Mouse (Mus musculus): ENCODE data around the gene Tulp4. TPM values are rescaled to one million over a fixed set of nuclear protein-coding genes. Genes with fewer than 3 reads are reported as not detected.

Gene Tulp4
- polyA plus RNA-seq, 1 experiment from 2014 or later, result 37.0 TPM

GRCm38 (mm10) chr17:6102287-6102686, 4.0 kb upstream of the Tulp4 start:
- Histone ChIP-seq H3K4me1 (replicated peaks; ENCODE audit: control insufficient read depth, insufficient read depth, low read length) (no peaks in the 10 kb centered on the region), H3K36me3 (ENCODE audit: control insufficient read depth, insufficient read depth) (no peaks in the 10 kb centered on the region), H3K27me3 (replicated peaks; ENCODE audit: control insufficient read depth, insufficient read depth, low read length) (no peaks in the 10 kb centered on the region), H3K9me3 (ENCODE audit: control insufficient read depth) (no peaks in the 10 kb centered on the region), H3K4me3 (ENCODE audit: low read depth, low read length) (no peak overlapping the region), H3K27ac (ENCODE audit: low read depth, low read length) (no peak overlapping the region), H3K9ac (ENCODE audit: low read depth, low read length) (no peak overlapping the region), H3K4me2 (replicated peaks; ENCODE audit: low read depth) (no peak overlapping the region)
- ATAC-seq, result no peak
- WGBS, result 93% methylated on average over 3 of the region's 3 CpGs
- no peak for TF ChIP-seq CTCF (IDR thresholded peaks at IDR 0.05; ENCODE audit: low read depth)

- peaks cover 5% of the 10 kb centered on the region; the same call in 1 of the 2 replicates for H3K4me1 ChIP-seq (replicated peaks; ENCODE audit: control insufficient read depth, insufficient read depth, low read length)
- H3K4me3 ChIP-seq (ENCODE audit: low read depth, low read length), result no peak overlapping the region
- no peaks in the 10 kb centered on the region for H3K36me3 ChIP-seq (ENCODE audit: control insufficient read depth, insufficient read depth)
- H3K27me3 ChIP-seq (replicated peaks; ENCODE audit: control insufficient read depth, insufficient read depth, low read length), result no peaks in the 10 kb centered on the region
- WGBS, result 87% methylated on average over 6 of the region's 6 CpGs
- no peaks in the 10 kb centered on the region for H3K9me3 ChIP-seq (ENCODE audit: control insufficient read depth)
- no peak overlapping the region for H3K4me2 ChIP-seq (replicated peaks; ENCODE audit: low read depth)
- ATAC-seq, result no peak
- TF ChIP-seq CTCF (IDR thresholded peaks at IDR 0.05; ENCODE audit: low read depth), result no peak
- H3K27ac ChIP-seq (ENCODE audit: low read depth, low read length), result no peak overlapping the region
- H3K9ac ChIP-seq (ENCODE audit: low read depth, low read length), result no peak overlapping the region
Observed at GRCm38 (mm10) chr17:6103566-6103965, 2.7 kb upstream of the Tulp4 start.

GRCm38 (mm10) chr17:6107015-6107601, 871 bp downstream of the Tulp4 start:
- H3K9me3 ChIP-seq (ENCODE audit: control insufficient read depth), result no peaks in the 10 kb centered on the region
- H3K27ac ChIP-seq (ENCODE audit: low read depth, low read length), result peak overlapping the region; percentile 97
- 0% methylated on average over 29 of the region's 50 CpGs for WGBS
- H3K4me3 ChIP-seq (ENCODE audit: low read depth, low read length), result peak overlapping the region; percentile 96
- ATAC-seq, result peak; percentile 28; the same call in 1 of the 2 replicates
- peaks cover 9% of the 10 kb centered on the region; the same call in 1 of the 2 replicates for H3K4me1 ChIP-seq (replicated peaks; ENCODE audit: control insufficient read depth, insufficient read depth, low read length)
- no peaks in the 10 kb centered on the region for H3K36me3 ChIP-seq (ENCODE audit: control insufficient read depth, insufficient read depth)
- peak overlapping the region; percentile 83 for H3K4me2 ChIP-seq (replicated peaks; ENCODE audit: low read depth)
- TF ChIP-seq CTCF (IDR thresholded peaks at IDR 0.05; ENCODE audit: low read depth), result no peak
- H3K9ac ChIP-seq (ENCODE audit: low read depth, low read length), result peak overlapping the region; percentile 99
- no peaks in the 10 kb centered on the region for H3K27me3 ChIP-seq (replicated peaks; ENCODE audit: control insufficient read depth, insufficient read depth, low read length)

- Histone ChIP-seq H3K4me3 (ENCODE audit: low read depth, low read length) (peak overlapping the region; percentile 6; the same call in 1 of the 2 replicates), H3K27me3 (replicated peaks; ENCODE audit: control insufficient read depth, insufficient read depth, low read length) (no peaks in the 10 kb centered on the region), H3K4me2 (replicated peaks; ENCODE audit: low read depth) (peak overlapping the region; percentile 83), H3K4me1 (replicated peaks; ENCODE audit: control insufficient read depth, insufficient read depth, low read length) (peaks cover 9% of the 10 kb centered on the region; the same call in 1 of the 2 replicates), H3K36me3 (ENCODE audit: control insufficient read depth, insufficient read depth) (no peaks in the 10 kb centered on the region), H3K9ac (ENCODE audit: low read depth, low read length) (no peak overlapping the region), H3K9me3 (ENCODE audit: control insufficient read depth) (no peaks in the 10 kb centered on the region), H3K27ac (ENCODE audit: low read depth, low read length) (no peak overlapping the region)
- TF ChIP-seq CTCF (IDR thresholded peaks at IDR 0.05; ENCODE audit: low read depth), result no peak
- WGBS, result 65% methylated on average over 7 of the region's 7 CpGs
- no peak for ATAC-seq
Observed at GRCm38 (mm10) chr17:6108175-6108574, 1.9 kb downstream of the Tulp4 start.

GRCm38 (mm10) chr17:6110956-6111355, 4.7 kb downstream of the Tulp4 start:
- Histone ChIP-seq H3K9me3 (ENCODE audit: control insufficient read depth) (no peaks in the 10 kb centered on the region), H3K4me1 (replicated peaks; ENCODE audit: control insufficient read depth, insufficient read depth, low read length) (peaks cover 9% of the 10 kb centered on the region; the same call in 1 of the 2 replicates), H3K27me3 (replicated peaks; ENCODE audit: control insufficient read depth, insufficient read depth, low read length) (no peaks in the 10 kb centered on the region), H3K36me3 (ENCODE audit: control insufficient read depth, insufficient read depth) (no peaks in the 10 kb centered on the region), H3K9ac (ENCODE audit: low read depth, low read length) (no peak overlapping the region), H3K27ac (ENCODE audit: low read depth, low read length) (no peak overlapping the region), H3K4me2 (replicated peaks; ENCODE audit: low read depth) (no peak overlapping the region), H3K4me3 (ENCODE audit: low read depth, low read length) (no peak overlapping the region)
- 79% methylated on average over 3 of the region's 3 CpGs for WGBS
- TF ChIP-seq CTCF (IDR thresholded peaks at IDR 0.05; ENCODE audit: low read depth), result peak; percentile 53
- no peak for ATAC-seq

- H3K9me3 ChIP-seq (ENCODE audit: control insufficient read depth), result no peaks in the 10 kb centered on the region
- ATAC-seq, result no peak
Observed at GRCm38 (mm10) chr17:6113653-6114052, 7.4 kb downstream of the Tulp4 start.

More at GRCm38 (mm10) chr17:6113653-6114052, 7.4 kb downstream of the Tulp4 start:
- 88% methylated on average over 6 of the region's 6 CpGs for WGBS
- no peaks in the 10 kb centered on the region for H3K27me3 ChIP-seq (replicated peaks; ENCODE audit: control insufficient read depth, insufficient read depth, low read length)
- no peak overlapping the region for H3K27ac ChIP-seq (ENCODE audit: low read depth, low read length)
- no peak overlapping the region for H3K4me3 ChIP-seq (ENCODE audit: low read depth, low read length)
- no peak for TF ChIP-seq CTCF (IDR thresholded peaks at IDR 0.05; ENCODE audit: low read depth)
- peaks cover 3% of the 10 kb centered on the region; the same call in 1 of the 2 replicates for H3K4me1 ChIP-seq (replicated peaks; ENCODE audit: control insufficient read depth, insufficient read depth, low read length)
- no peak overlapping the region for H3K4me2 ChIP-seq (replicated peaks; ENCODE audit: low read depth)
- no peak overlapping the region for H3K9ac ChIP-seq (ENCODE audit: low read depth, low read length)
- no peaks in the 10 kb centered on the region for H3K36me3 ChIP-seq (ENCODE audit: control insufficient read depth, insufficient read depth)

Data from intestine, postnatal 0 days (tissue).